Mouse (Mus musculus) layer of hippocampus, postnatal 36 days (tissue): ENCODE measurements at regions not wholly inside any gene's neighbourhood (a gene's known extent, or its start where the extent isn't known, plus 50 kb on each side); places are given as distances from the start of the nearest gene placed in this dataset.

Source experiments
- DNase-seq, 2 experiments: peaks; one replicate each; pipeline ENCODE4 v3.0.0; 2022

GRCm38 (mm10) chr6:60217840-60218239 is 611.8 kb downstream of the Snca start:
- no peak for DNase-seq

GRCm38 (mm10) chr6:60201548-60201947 is 628.1 kb downstream of the Snca start:
- DNase-seq = peak in 1 of 2 experiments; percentile 1
